Mouse (Mus musculus): ENCODE results near the gene Clip1.

Clip1 gene

DNA sequence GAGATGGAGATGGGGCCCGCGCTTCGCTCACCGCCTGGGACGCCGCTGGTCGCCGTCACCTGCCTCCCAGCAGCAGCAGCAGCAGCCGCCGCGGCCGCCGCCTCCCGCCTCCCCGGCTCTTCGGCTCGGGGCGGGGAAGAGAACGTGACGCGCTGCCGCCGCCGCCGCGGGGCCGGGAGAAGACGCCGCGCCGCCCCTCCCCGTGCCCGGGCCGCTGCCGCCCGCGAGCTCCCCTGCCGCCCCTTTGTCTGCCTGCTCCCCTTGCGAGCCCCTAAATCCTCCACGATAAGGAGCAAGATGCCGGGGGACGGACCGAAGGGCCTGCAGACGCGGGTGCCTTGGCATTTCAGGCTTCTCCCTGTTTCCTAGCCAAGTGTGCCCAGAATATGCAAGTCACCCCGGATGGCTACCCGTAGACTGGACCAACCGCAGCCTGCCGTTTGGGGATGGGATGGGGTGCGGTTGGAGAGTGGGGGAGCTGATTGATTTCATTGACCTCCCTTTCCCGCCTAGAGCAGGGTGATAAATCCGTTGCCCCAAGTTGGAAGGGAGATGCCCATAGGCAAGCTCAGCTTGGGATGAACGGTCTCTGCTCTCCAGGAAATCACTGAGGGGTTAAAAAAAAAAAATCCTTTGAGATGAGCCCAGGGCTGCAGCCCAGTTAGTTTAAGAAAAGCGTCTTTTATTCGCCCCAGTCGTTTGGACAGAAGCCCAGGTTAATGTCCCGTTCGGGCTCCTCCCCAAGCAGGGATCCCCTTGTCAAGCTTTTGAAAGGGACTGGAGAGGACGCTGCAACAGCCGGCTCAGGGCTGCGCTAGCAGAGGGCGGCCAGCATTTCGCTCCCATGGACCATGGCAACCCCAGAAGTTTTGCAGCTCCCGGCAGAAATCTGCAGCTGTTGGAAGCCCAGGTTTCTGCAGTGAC is at the start of gene Clip1:
Clip1 (minus strand) TSS at position 398 of the 924 bp plus-strand sequence.
- TF ChIP-seq GATA4 (IDR thresholded peaks at IDR 0.05; ENCODE audit: insufficient replicate concordance, low read length), result no peak

DNA sequence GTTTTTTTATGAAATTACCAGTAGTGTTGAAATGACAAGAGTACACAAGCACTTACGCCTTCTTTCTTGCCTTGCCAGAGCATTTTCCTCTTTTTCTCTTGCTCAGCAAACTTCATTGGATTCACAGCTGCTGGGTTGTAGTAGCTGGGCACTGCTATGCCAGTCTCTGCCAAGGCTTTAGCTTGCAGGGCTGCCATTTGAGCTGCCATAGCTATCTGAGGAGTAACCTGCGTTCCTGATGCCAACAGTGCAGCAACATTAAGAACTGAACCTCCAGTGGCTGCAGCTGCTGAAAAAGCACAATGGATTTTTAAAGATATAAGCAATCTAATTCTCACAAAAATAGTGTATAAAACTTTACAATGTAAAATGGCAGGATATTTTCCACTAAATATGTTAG is 46.6 kb upstream of the Clip1 start:
- TF ChIP-seq GATA4 (IDR thresholded peaks at IDR 0.05; ENCODE audit: insufficient replicate concordance, low read length), result no peak

DNA sequence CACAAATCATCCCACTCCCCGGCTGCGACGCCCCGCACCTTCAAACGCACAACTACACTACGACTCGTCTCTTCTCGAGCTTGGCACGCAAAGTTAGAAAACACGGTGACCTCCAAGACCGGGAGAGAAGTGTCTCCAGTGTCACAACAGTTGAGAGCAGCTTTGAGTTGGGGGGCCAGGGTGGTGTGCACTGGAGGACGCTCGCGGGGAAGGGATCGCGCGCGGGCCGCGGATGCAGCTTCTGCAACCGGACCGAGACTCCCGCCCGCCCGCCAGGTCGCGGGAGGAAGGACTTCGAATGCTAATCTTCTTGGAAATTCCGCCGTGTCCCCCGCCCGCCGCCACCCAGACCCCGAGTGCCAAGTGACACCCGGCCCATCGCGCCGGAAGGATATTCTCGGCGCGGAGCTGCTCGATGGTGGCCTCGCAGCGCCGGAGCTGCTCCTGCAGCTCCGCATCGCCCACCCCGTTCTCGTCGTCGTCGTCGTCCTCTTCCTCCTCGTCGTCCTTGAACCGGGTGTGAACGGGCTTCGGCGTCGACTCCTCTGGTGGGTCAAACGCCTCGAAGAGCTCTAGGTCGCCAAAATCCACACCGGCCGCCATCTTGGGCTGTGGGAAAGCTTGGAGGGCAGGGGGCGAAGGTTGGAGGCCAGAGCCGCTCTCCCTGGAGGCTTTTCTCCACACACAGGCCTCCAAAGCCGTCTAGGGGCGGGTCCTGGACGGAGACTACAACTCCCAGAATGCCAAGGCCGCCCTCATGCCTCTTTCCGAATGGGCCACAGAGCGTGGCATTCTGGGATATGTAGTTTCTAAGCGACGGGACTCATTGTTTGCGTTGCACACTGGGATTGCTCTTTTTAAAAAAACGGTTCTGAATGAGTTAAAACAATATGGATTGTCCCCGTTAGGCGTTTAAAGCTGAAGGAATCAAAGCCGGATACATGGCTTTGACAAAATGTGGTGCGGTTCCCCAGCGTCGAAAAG is 36.2 kb upstream of the Clip1 start, which contains the start of gene Zcchc8:
Zcchc8 (minus strand) TSS at position 773 of the 984 bp plus-strand sequence.
- TF ChIP-seq GATA4 (IDR thresholded peaks at IDR 0.05; ENCODE audit: insufficient replicate concordance, low read length), result peak; percentile 40; the same call in 1 of the 2 replicates

GRCm38 (mm10) chr5:123714622-123715021 is 30.2 kb upstream of the Clip1 start:
- no peak for TF ChIP-seq GATA4 (IDR thresholded peaks at IDR 0.05; ENCODE audit: insufficient replicate concordance, low read length)

DNA sequence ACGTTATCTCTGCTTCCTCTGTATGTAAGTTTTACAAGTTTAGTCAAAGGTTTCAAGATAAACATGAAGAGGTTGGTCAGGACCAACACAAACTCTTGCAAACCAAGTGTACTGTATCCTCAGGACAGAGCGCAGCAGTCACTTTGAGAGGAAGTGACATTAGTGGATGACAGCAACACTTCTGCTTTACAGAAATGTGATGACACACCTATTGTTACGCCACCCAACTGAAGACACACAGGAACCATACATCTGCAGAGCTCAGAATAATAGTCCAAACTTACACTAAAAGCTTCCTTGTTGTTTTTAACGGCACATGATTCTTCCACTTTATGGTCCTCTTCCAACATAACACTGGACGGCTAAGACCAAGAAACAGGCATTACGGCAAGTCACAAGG is 29.4 kb upstream of the Clip1 start:
- TF ChIP-seq GATA4 (IDR thresholded peaks at IDR 0.05; ENCODE audit: insufficient replicate concordance, low read length), result no peak

DNA sequence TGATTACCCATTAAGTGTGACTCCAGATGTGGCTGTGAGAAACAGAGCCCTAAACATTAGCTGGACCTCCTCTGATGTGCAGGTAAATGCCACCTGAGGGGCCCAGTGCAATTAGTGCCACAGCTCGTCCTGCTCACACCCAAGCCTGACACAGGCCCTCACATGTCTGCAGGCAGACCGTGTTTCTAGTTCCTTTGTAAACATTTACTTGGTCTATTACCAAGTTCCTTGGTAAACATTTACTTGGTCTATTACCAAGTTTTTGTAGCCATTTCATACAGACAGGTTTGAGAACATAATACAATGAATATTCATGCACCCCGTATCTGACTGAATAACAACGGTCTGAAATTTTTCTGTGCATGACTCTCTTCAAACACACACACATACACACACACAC is 25.2 kb upstream of the Clip1 start:
- no peak for TF ChIP-seq GATA4 (IDR thresholded peaks at IDR 0.05; ENCODE audit: insufficient replicate concordance, low read length)

DNA sequence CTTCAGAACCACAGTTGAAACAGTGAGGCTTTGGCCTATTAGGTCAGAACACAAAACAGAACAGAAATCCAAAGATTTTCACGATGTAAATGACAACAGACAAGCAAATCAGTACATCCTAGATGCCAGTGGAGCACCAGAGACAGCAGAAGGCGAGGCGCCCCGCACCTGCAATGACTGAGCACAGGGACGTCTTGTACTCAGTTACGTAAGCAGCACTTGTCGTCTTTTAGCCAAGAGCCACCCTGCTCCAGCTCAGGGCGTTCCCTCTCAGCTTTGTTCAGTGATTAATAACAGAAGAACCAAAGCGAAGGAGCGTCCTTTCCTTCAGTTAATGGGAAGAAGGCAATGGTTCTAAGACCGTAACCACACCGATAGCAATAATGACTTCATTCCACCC is 24.2 kb upstream of the Clip1 start:
- no peak for TF ChIP-seq GATA4 (IDR thresholded peaks at IDR 0.05; ENCODE audit: insufficient replicate concordance, low read length)

DNA sequence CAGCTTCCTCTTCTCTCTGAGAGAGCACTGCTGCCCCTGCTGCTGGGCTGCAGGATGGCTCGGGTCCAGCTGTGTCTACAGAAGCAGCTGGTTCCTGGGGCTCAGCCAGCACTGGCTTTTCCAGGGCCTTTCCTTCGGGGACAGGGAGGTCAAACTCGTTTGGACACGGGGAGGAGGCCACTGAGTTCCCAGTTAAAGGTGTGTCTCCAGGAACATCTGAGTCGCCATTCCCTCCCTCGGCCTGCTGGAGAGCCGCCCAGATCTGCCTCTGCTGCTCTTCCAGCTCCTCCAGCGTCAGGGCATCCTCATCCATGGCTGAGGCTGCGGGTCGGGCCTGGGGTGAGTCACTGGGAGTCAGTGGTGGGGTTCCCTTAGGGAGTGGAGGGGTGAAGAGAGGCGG is 16.2 kb upstream of the Clip1 start:
- no peak for TF ChIP-seq GATA4 (IDR thresholded peaks at IDR 0.05; ENCODE audit: insufficient replicate concordance, low read length)

DNA sequence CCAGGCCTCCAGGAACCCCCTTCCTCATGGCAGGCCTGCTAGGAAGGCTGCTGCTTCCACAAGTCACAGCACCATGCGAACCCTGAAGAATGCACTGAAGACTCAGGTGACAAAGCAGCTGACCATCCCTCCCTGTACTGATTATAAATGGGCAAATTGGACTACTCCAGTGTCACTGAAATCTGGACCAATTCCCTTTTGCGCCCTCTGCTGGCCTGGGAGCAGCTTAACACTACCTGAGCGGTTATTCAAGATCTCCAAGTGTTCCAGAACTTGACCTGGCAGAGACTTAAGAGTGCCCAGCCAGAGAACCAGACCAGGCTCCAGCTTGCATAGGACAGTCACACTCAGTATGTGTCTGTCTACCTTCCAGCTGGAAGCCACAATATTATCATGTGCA is 14.8 kb upstream of the Clip1 start:
- TF ChIP-seq GATA4 (IDR thresholded peaks at IDR 0.05; ENCODE audit: insufficient replicate concordance, low read length), result no peak

- no peak for TF ChIP-seq GATA4 (IDR thresholded peaks at IDR 0.05; ENCODE audit: insufficient replicate concordance, low read length)
Measured at GRCm38 (mm10) chr5:123696961-123697360, 12.5 kb upstream of the Clip1 start.

GRCm38 (mm10) chr5:123696244-123696643 is 11.8 kb upstream of the Clip1 start:
- TF ChIP-seq GATA4 (IDR thresholded peaks at IDR 0.05; ENCODE audit: insufficient replicate concordance, low read length), result no peak

- no peak for TF ChIP-seq GATA4 (IDR thresholded peaks at IDR 0.05; ENCODE audit: insufficient replicate concordance, low read length)
Measured at GRCm38 (mm10) chr5:123694468-123694867, 10.1 kb upstream of the Clip1 start.

GRCm38 (mm10) chr5:123683377-123684220 is 819 bp downstream of the Clip1 start:
- no peak for TF ChIP-seq GATA4 (IDR thresholded peaks at IDR 0.05; ENCODE audit: insufficient replicate concordance, low read length)

- no peak for TF ChIP-seq GATA4 (IDR thresholded peaks at IDR 0.05; ENCODE audit: insufficient replicate concordance, low read length)
Measured at GRCm38 (mm10) chr5:123683043-123683376, 1.4 kb downstream of the Clip1 start.

GRCm38 (mm10) chr5:123682372-123682771 is 2.0 kb downstream of the Clip1 start:
- no peak for TF ChIP-seq GATA4 (IDR thresholded peaks at IDR 0.05; ENCODE audit: insufficient replicate concordance, low read length)

All from liver, adult (tissue).